Mouse (Mus musculus) T-helper 17 cell (primary cell): Measurements from ENCODE around the gene Hadhb.

Experiments used
- in situ Hi-C, 2 experiments: fragments of 300-600 bp; cut with MboI, MseI; formaldehyde crosslinking; loops; 1 replicate in 1 of 2; 2 replicates in 1 of 2; pipeline ENCODE4 v1.15.1; 2025; ENCODE audit warnings: high pct_unique_total_duplicates in 2 of 2

The Hadhb gene

GRCm38 (mm10) chr5:30172931-30173692, 18.1 kb downstream of the Hadhb start:
- in situ Hi-C loops, result no loop called here

DNA sequence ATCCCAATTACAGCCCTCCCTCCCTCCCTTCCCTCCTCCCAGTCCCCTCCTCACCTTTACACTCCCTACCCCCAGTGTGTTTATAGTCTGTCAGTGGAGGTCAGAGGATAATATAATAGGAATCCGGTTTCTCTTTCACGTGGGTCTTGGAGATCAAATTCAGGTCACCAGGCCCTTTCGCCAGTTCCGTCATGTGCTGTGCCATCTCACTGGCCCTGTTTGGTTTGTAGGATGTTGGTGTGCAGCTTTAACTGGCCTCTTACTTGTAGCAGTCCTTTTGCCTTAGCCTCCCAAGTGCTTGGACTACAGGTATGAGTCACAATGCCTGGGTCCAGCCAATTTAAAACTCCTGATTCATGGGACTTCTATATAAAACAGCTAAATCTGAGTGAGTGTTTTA, 20.8 kb downstream of the Hadhb start:
- in situ Hi-C loops, result no loop called here

DNA sequence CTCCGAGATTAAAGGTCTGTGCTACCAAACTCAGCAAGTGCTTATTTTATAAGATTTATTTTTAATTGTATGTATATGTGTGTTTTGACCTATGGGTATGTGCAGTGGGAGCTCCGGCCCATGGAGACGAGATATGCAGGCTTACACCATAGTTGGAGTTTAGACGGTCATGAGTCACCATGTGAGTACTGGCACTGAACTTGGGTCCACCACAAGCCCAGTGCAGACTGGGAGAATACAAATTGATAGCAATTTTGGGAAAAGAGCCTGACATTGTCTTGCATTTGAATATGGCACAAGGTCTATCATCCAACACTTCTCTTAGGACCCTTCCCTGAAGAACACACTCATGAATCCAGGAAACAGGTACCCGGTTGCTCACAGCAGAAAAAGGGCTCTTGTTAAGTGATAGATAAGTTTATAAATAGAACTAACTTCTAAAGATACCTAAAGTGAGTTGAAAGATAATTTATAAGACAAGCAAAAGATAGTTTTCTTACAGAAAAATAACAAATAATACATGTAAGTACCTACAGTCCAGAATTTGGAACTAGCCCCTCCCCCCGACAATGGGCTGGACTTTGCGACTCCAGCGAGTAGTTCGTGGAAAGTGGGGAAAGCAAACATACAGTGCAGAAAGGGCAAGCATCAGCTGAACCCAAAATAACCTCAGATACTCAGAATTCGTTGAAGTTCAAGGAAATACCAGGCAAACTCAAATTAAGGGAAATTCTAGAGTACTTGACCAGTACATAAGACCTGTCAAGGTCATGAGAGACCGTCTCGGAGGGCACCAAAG, 32.8 kb downstream of the Hadhb start:
- in situ Hi-C loops, result no loop called here

DNA sequence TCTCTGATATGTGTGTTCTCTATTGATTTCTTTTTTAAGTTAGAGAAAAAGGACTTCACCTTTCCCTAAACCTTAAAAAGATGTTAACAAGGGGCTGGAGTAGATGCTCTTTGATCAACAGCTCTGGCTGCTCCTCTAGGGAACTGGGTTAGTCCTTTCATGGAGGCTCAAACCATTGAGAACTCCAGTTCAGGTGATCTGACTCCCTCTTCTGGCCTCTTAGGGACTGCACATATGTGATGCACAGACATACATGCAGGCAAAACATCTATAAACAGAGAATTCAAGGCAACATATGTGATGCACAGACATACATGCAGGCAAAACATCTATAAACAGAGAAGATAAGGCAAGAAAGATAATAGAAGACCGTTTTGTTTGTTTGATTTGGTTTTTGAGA, 37.4 kb downstream of the Hadhb start:
- in situ Hi-C loops, result loop anchor here in 1 of 2 experiments (10.0 kb wide), 2 partner anchors 82 to 162 kb away; no protein-coding TSS in a partner anchor

GRCm38 (mm10) chr5:30195340-30195739, 40.3 kb downstream of the Hadhb start:
- in situ Hi-C loops, result loop anchor here (5.0 to 10.0 kb wide), 3 partner anchors 79 to 282 kb away; no protein-coding TSS in a partner anchor

DNA sequence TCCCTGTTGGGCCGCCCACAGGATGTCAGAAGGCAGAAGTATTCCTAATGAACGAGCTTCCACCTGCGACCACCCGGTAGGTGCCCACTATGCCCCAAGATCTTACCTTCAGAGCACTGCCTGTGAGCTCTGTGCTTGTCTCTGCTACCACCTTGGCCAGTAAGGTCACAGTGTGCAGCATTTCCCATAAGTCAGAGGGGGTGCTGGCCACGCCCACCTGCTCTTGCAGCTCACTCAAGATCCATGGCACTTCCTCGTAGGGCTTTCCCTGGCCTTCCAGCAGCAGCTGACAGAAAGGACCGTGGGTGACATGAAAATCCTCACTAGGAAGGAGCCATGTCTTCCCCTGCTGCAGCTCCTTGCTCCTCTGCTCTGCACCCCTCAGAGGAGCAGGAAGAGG, 43.2 kb downstream of the Hadhb start:
- in situ Hi-C loops, result loop anchor here (5.0 to 10.0 kb wide), 3 partner anchors 77 to 279 kb away; no protein-coding TSS in a partner anchor

GRCm38 (mm10) chr5:30201521-30201920, 46.5 kb downstream of the Hadhb start:
- in situ Hi-C loops, result no loop called here

DNA sequence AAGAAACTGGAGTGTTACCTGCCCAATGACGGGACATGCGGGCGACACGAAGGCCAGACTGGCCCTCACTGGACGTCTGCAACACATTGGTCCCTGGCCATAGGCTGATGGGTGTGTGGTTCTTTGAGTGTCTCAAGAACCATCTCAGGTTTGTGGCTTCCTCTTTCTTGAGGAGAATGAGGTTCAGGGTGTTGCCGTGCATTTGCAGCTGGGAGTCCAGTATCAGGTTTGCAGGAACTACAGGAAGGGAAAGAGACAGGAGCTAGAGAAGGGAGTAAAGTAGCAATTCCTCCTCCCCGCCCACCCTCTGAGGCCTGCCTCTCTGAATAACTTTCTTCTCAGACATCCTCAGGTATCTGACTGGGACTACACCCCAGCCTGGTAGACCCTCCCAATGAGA, 47.2 kb downstream of the Hadhb start:
- in situ Hi-C loops, result no loop called here

- in situ Hi-C loops, result no loop called here
These were observed 48.3 kb downstream of the Hadhb start for GRCm38 (mm10) chr5:30203216-30203885.

DNA sequence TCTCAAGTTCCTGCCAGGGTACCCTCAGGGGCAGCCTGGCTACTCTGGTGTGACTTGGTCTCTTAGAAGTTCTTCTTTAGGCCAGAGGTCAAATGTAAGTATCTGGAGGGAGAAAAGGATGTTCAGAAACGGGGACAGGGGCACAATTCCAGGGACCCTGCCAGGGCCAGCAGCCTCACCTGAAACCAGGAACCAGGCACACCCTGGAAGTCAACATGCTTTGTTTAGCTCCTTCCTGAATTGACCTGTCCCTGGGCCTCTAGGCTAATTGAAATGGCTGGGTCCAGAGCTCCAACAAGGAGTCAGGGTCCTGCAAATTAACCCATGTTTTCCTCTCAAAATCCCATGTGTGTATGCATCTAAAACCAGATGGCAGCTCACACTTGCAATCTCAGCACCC, 49.4 kb downstream of the Hadhb start:
- in situ Hi-C loops, result no loop called here

DNA sequence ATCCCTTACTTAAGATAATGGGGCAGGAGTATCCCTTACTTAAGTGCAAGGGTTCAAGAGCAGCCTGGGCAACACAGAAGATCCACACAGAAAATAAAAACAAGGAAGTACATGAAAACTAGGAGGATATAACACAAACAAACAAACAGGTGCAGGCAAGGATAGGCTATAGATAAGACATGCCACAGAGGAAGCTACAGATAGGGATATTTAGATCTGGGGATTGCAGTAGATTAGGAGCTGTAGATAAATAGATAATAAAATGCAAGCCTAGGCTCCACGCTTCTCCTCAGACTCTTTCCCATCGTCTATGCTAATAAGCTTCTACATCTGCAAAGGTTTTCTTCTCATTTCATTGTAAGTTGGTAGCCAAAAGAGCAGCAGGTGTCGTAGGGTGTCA, 50.0 kb downstream of the Hadhb start:
- in situ Hi-C loops, result no loop called here

- in situ Hi-C loops, result no loop called here
These were observed 50.4 kb downstream of the Hadhb start, which contains the start of gene Adgrf3 for GRCm38 (mm10) chr5:30205493-30205892. Gene Adgrf3 (minus strand): TSS chr5:30205722.

DNA sequence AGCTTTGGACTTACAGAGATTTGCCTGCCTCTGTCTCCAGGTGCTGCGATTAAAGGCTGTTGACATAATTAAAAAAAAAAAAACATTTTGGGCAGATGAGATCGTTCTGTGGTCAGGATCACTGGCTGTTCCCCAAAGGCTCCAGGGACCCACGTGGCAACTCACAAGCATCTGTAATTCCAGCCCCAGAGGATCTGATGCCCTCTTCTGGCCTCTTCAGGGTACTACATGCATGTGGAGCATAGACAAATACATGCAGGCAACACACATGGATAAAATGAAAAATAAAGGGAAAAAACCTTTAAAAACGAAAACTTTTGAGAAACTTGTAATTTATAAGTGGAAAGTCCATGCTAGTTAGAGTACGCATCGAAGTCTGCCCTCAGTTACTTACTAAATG, 52.2 kb downstream of the Hadhb start:
- in situ Hi-C loops, result no loop called here

DNA sequence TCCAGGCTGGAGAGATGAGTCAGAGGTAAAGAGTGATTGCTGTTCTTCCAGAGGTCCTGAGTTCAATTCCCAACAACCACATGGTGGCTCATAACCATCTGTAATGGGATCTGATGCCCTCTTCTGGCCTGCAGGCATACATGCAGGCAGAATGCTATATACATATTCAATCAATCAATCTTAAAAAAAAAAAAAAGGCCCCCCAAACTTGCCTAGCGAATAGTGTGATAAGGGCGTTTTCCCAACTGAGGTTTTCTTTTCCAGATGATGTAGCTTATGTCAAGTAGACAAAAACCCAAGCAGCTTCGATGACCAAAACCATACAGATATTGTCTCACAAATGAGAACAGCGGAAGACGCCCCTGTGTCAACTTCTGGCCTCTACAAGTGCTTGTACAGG, 55.7 kb downstream of the Hadhb start:
- in situ Hi-C loops, result loop anchor here (5.0 to 10.0 kb wide), 5 partner anchors 67 to 424 kb away; no protein-coding TSS in a partner anchor

DNA sequence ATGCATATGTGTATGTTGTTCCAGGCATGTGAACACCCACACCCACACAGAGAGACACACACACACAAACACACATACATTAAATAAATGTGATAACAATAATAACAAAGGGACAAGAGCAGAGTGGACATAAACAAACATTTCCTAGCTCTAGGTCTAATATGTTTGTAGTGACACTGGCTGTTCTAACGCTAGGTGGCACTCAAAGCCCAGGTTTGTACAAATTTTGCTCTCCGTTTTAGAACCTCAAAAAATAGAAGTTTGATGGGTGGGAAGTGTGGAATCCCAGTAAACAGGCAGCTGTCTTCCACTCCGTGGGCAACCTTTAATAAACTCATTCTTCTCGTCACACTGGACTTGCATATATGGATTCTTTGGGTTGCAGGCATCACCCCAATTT, 59.8 kb downstream of the Hadhb start:
- in situ Hi-C loops, result loop anchor here (5.0 to 10.0 kb wide), 5 partner anchors 62 to 420 kb away; no protein-coding TSS in a partner anchor

DNA sequence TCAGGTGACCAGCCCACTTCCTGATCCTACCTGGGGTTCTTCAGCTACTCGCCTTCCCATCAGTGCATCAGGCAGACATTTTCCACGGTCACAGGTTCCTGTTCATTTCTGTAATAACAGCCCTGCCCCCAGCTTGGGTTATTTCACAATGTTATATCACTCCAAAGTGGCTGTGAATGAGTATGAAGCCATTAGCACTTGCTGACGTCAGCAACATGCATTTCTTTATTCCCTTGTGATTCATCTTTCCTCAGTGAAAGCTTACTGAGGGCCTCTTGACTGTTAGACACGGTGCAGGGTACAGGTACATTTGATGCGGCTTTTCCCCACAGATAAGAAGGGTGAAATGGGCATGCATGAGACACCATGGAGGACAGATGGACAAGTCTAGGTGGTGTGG, 60.9 kb downstream of the Hadhb start:
- in situ Hi-C loops, result loop anchor here in 1 of 2 experiments (10.0 kb wide), 1 partner anchor 419 kb away; no protein-coding TSS in a partner anchor

DNA sequence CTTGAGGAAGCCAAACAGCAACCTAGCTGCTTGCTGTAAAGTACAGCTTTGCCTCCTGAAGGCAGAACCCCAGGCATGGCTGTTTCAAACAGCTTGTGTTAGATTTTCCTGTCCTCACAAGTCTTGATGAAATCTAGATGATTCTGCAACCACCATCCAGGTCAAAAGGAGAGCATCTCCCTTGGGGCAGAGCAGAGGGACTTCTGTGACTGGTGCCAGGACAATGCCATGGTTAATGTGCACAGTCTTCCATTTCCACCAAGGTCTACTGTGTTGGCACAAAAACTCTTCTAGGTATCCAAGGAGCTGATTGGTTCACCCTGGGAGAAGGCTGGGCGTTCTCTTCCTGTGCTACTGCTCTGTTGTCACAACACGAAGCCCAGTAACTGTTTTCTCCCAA, 64.7 kb downstream of the Hadhb start:
- in situ Hi-C loops, result loop anchor here in 1 of 2 experiments (10.0 kb wide), 1 partner anchor 415 kb away; no protein-coding TSS in a partner anchor

- in situ Hi-C loops, result no loop called here
These were observed 65.6 kb downstream of the Hadhb start for GRCm38 (mm10) chr5:30220666-30221065.

DNA sequence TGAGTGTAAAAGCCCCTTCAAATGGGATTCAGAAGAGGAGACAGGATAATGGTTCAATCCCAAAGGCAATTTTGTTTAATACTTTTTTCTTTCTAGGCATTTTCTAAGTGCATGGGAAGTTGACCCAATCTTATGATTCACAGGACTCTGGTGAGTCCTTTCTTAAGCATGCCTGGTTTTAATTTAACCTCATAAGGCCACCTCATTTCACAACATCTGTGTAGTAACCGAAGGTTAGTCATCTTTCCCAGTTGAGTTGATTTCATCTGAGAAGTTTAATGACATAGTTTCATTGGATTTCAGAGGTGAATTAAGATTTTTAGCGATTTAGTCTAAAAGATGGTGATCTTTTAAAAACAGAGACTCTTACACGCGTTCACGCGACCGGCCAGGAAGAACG, 67.6 kb downstream of the Hadhb start:
- in situ Hi-C loops, result no loop called here

DNA sequence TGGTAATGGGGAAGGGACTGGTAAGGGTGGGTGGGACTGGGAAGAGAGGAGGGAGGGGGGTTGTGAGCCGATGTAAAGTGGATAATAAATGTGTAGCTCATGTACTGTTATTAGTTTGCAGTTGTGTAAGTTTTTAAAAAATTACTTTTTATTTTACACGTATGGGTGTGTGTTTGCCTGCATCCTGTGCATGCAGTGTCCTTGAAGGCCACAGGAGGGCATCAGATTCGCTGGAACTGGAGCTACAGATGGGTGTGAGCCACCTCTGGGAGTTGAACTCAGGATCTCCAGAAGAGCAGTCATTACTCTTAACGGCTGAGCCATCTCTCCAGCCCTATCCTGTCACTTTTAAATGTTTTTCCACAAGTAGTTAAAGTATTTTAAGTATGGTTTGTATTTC, 75.9 kb downstream of the Hadhb start:
- in situ Hi-C loops, result loop anchor here in 1 of 2 experiments (10.0 kb wide), 1 partner anchor 656 kb away; no protein-coding TSS in a partner anchor

GRCm38 (mm10) chr5:30231891-30232270, 76.8 kb downstream of the Hadhb start:
- in situ Hi-C loops, result loop anchor here in 1 of 2 experiments (10.0 kb wide), 1 partner anchor 657 kb away; no protein-coding TSS in a partner anchor
